8 mouse cellular contexts compared by ENCODE assay signal in genomic region chr1:155516594-155516993, GRCm38 (mm10). TPM values are rescaled to one million over a fixed set of nuclear protein-coding genes. Genes with fewer than 3 reads are reported as not detected.
A peak's percentile ranks its signal among the peaks of the same experiment; 100 is the strongest.
DNase-seq lines count a peak whose midpoint lies in the region; ATAC-seq lines count a peak whose summit lies in the region.

No protein-coding gene starts in this region.

- ATAC-seq in liver, embryonic 13.5 days (ENCODE audit: low read depth): no peak

- WGBS in liver, embryonic 13.5 days (ENCODE audit: insufficient replicate concordance): 31% methylated on average over 7 of the region's 7 CpGs

- no peaks in the 10 kb centered on the region for H3K9me3 ChIP-seq in liver, embryonic 13.5 days (replicated peaks)

- no peaks in the 10 kb centered on the region for H3K4me1 ChIP-seq in liver, embryonic 13.5 days (replicated peaks)

- H3K27ac ChIP-seq in liver, embryonic 13.5 days: no peak overlapping the region

- DNase-seq in urinary bladder, postnatal 14 days (ENCODE audit: low spot score): peak; percentile 50
- no peak for DNase-seq in urinary bladder, adult 2 months (ENCODE audit: low spot score)
- DNase-seq in adrenal gland, postnatal 10 days: peak; percentile 79
- peak; percentile 64 for DNase-seq in embryo, embryonic 11 days
- peak; percentile 64 for DNase-seq in induced T-regulatory cell, adult 2 months (ENCODE audit: low read depth)
- DNase-seq in liver, embryonic 13.5 days: peak; percentile 23
- DNase-seq in right cerebral cortex, postnatal 10 days (ENCODE audit: low spot score in 2 of 2): peak; percentile 53 to 67
- DNase-seq in urinary bladder, postnatal 4 days (ENCODE audit: low spot score in 2 of 2): no peak

- no peaks in the 10 kb centered on the region for H3K36me3 ChIP-seq in liver, embryonic 13.5 days

- no peak overlapping the region for H3K9ac ChIP-seq in liver, embryonic 13.5 days

- H3K27me3 ChIP-seq in liver, embryonic 13.5 days: no peaks in the 10 kb centered on the region

- H3K4me3 ChIP-seq in liver, embryonic 13.5 days (replicated peaks): no peak overlapping the region

- no peak overlapping the region for H3K4me2 ChIP-seq in liver, embryonic 13.5 days

RNA-seq across cellular contexts. Expression of gene Acbd6, which starts 41.3 kb away (rescaled TPM):
- polyA plus RNA-seq in urinary bladder, adult 2 months (2012; rRNA removed): 86.1 and 89.6 TPM in 2 replicates
- 10 to 100 TPM; 76.9 to 83.9 TPM for total RNA-seq in adrenal gland, postnatal 10 days (2021)
- polyA plus RNA-seq in liver, embryonic 13.5 days (2015; fragmentation: Nextera tagmentation; extraction: Ambion mirVana): 58.1 and 61.4 TPM in 2 replicates

Comparison
In these comparisons a context has a peak if more than half of its experiments do, and no peak if none do; other contexts are left out.
1. DNase-seq: peak in urinary bladder, postnatal 14 days (single experiment), adrenal gland, postnatal 10 days (single experiment), embryo, embryonic 11 days (single experiment), induced T-regulatory cell, adult 2 months (single experiment), liver, embryonic 13.5 days (single experiment) and right cerebral cortex, postnatal 10 days (2 of 2); none in urinary bladder, adult 2 months (single experiment) and urinary bladder, postnatal 4 days (0 of 2).